In genomic region chr3:49908426-49909341, GRCm38 (mm10) we compare ENCODE assay signal across 9 mouse cellular contexts.
A peak's percentile ranks its signal among the peaks of the same experiment; 100 is the strongest.
DNase-seq lines count a peak whose midpoint lies in the region; ATAC-seq lines count a peak whose summit lies in the region.
"Had no signal": no experiment of that assay in that cellular context is flagged by ENCODE, and none has a peak within 500 bp of the region (broad histone marks: within the 10 kb centered on the region; RNA-seq: fewer than 3 reads in every experiment).

No protein-coding gene starts in this region.

- DNase-seq in hindbrain, embryonic 10.5 days (ENCODE audit: low spot score), result peak; percentile 29
- DNase-seq in embryonic facial prominence, embryonic 11.5 days (ENCODE audit: low spot score), result peak; percentile 90
- DNase-seq in kidney, adult 8-10 months, result peak; percentile 29 to 55
- peak; percentile 48 for DNase-seq in neural tube, embryonic 11.5 days (ENCODE audit: low spot score)
- DNase-seq in left cerebral cortex, postnatal 36 days (ENCODE audit: low spot score in 2 of 2), result no peak
- DNase-seq in layer of hippocampus, adult 9-11 months, result no peak
- no peak for DNase-seq in thymus, postnatal 25 days
- DNase-seq: cerebellum, adult 18-20 months had no signal

- no peak overlapping the region for H3K9ac ChIP-seq in hindbrain, embryonic 16.5 days (ENCODE audit: low read depth, low read length)
- no peak overlapping the region; the same call in 1 of the 2 replicates for H3K9ac ChIP-seq in embryonic facial prominence, embryonic 11.5 days (replicated peaks; ENCODE audit: low read length)
- H3K9ac ChIP-seq in neural tube, embryonic 11.5 days (ENCODE audit: low read length), result no peak overlapping the region

- H3K9me3 ChIP-seq in hindbrain, embryonic 10.5 days, result no peaks in the 10 kb centered on the region
- H3K9me3 ChIP-seq in hindbrain, embryonic 16.5 days (ENCODE audit: control insufficient read depth, low read length), result no peaks in the 10 kb centered on the region
- no peaks in the 10 kb centered on the region for H3K9me3 ChIP-seq in embryonic facial prominence, embryonic 11.5 days (replicated peaks; ENCODE audit: control insufficient read depth, low read length)
- H3K9me3 ChIP-seq in neural tube, embryonic 11.5 days (ENCODE audit: control insufficient read depth, low read length), result no peaks in the 10 kb centered on the region

- H3K4me3 ChIP-seq in hindbrain, embryonic 10.5 days, result no peak overlapping the region
- no peak overlapping the region for H3K4me3 ChIP-seq in hindbrain, embryonic 16.5 days (ENCODE audit: low read length)
- no peak overlapping the region for H3K4me3 ChIP-seq in embryonic facial prominence, embryonic 11.5 days (ENCODE audit: low read depth, low read length)
- H3K4me3 ChIP-seq in neural tube, embryonic 11.5 days (ENCODE audit: low read depth, low read length), result no peak overlapping the region

- H3K27ac ChIP-seq in hindbrain, embryonic 10.5 days, result peak overlapping the region; percentile 75
- H3K27ac ChIP-seq in hindbrain, embryonic 16.5 days (ENCODE audit: low read depth, low read length), result no peak overlapping the region
- peak overlapping the region; percentile 82 for H3K27ac ChIP-seq in embryonic facial prominence, embryonic 11.5 days (replicated peaks; ENCODE audit: low read depth, low read length)
- H3K27ac ChIP-seq in neural tube, embryonic 11.5 days (ENCODE audit: low read depth, low read length), result peak overlapping the region; percentile 45; the same call in 1 of the 2 replicates

- ATAC-seq in hindbrain, embryonic 16.5 days, result no peak
- peak; percentile 69 for ATAC-seq in embryonic facial prominence, embryonic 11.5 days (replicated peaks; ENCODE audit: insufficient number of reproducible peaks, low FRiP score, low TSS enrichment, low read depth)
- peak; percentile 48; the same call in 1 of the 2 replicates for ATAC-seq in neural tube, embryonic 11.5 days (ENCODE audit: insufficient read depth, low FRiP score, low TSS enrichment)

- H3K4me1 ChIP-seq in hindbrain, embryonic 10.5 days (replicated peaks), result peaks cover 28% of the 10 kb centered on the region
- no peaks in the 10 kb centered on the region for H3K4me1 ChIP-seq in hindbrain, embryonic 16.5 days (ENCODE audit: control insufficient read depth, insufficient read depth, low read depth, low read length)
- H3K4me1 ChIP-seq in embryonic facial prominence, embryonic 11.5 days (ENCODE audit: control insufficient read depth, insufficient read depth, low read length), result no peaks in the 10 kb centered on the region; the same call in 1 of the 2 replicates
- H3K4me1 ChIP-seq in neural tube, embryonic 11.5 days (ENCODE audit: control insufficient read depth, insufficient read depth, low read length), result no peaks in the 10 kb centered on the region

- H3K27me3 ChIP-seq in hindbrain, embryonic 10.5 days (ENCODE audit: insufficient read depth, poor library complexity, severe bottlenecking), result no peaks in the 10 kb centered on the region
- no peaks in the 10 kb centered on the region for H3K27me3 ChIP-seq in hindbrain, embryonic 16.5 days (replicated peaks; ENCODE audit: control insufficient read depth, insufficient read depth, low read length)
- no peaks in the 10 kb centered on the region for H3K27me3 ChIP-seq in embryonic facial prominence, embryonic 11.5 days (ENCODE audit: control insufficient read depth, insufficient read depth, low read length)
- no peaks in the 10 kb centered on the region for H3K27me3 ChIP-seq in neural tube, embryonic 11.5 days (ENCODE audit: control insufficient read depth, insufficient read depth, low read length)

- H3K4me2 ChIP-seq in hindbrain, embryonic 16.5 days (ENCODE audit: low read length), result no peak overlapping the region
- no peak overlapping the region for H3K4me2 ChIP-seq in embryonic facial prominence, embryonic 11.5 days (ENCODE audit: low read depth, low read length)
- H3K4me2 ChIP-seq in neural tube, embryonic 11.5 days (ENCODE audit: low read depth), result no peak overlapping the region

- no peaks in the 10 kb centered on the region for H3K36me3 ChIP-seq in hindbrain, embryonic 10.5 days
- no peaks in the 10 kb centered on the region for H3K36me3 ChIP-seq in hindbrain, embryonic 16.5 days (ENCODE audit: control insufficient read depth, insufficient read depth, low read length)
- no peaks in the 10 kb centered on the region for H3K36me3 ChIP-seq in embryonic facial prominence, embryonic 11.5 days (replicated peaks; ENCODE audit: control insufficient read depth, insufficient read depth, low read depth, low read length)
- H3K36me3 ChIP-seq in neural tube, embryonic 11.5 days (ENCODE audit: control insufficient read depth, insufficient read depth, low read length), result no peaks in the 10 kb centered on the region

- intact Hi-C loops in left cerebral cortex, postnatal 36 days (cut with DNase I), result no loop called here

- 51% methylated on average over 12 of the region's 12 CpGs for WGBS in hindbrain, embryonic 10.5 days
- WGBS in hindbrain, embryonic 16.5 days, result 32% methylated on average over 12 of the region's 12 CpGs
- 16% methylated on average over 12 of the region's 12 CpGs for WGBS in embryonic facial prominence, embryonic 11.5 days
- 19% methylated on average over 12 of the region's 12 CpGs for WGBS in neural tube, embryonic 11.5 days

Comparison
In these comparisons a context has a peak if more than half of its experiments do, and no peak if none do; other contexts are left out.
1. DNase-seq: peak in hindbrain, embryonic 10.5 days (single experiment), embryonic facial prominence, embryonic 11.5 days (single experiment), kidney, adult 8-10 months (2 of 2) and neural tube, embryonic 11.5 days (single experiment); none in left cerebral cortex, postnatal 36 days (0 of 2), layer of hippocampus, adult 9-11 months (single experiment) and thymus, postnatal 25 days (single experiment).